Comparison of ENCODE assay signal across 11 mouse cellular contexts in the genomic region with DNA sequence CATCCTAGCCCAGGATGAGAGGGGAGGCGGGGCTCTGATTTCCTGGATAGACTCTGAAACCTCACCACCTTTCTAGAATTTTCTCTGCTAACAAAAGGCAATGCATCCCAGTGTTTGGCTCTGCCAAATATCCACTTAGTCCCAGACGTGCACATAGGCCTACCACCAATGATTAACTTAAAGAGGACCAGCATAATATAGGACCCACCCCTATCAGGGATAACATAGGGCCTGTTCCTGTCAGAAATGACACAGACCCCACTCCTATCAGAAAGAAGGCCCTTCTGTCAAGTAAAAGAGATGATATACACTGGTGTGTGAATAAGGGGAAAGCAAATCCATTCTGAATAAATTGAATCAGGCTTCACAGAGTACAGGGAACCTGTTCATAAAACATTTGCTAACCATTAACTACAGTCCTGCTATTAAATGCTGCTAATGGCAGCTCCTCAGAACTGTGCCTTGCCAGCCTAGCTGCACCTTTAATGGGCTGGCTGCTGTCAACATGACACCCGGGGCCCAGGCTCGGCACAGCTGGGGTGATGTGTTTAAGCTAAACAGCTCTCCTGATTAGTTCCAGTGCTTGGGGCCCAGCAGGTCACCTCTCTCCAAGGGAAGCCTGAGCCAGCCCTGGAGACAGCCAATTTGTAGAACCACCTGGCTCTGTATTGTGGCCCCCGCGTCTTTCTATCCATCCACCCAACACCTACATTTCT.
A peak's percentile ranks its signal among the peaks of the same experiment; 100 is the strongest.
DNase-seq lines count a peak whose midpoint lies in the region; ATAC-seq and TF ChIP-seq lines count a peak whose summit lies in the region.
"Had no signal": no experiment of that assay in that cellular context is flagged by ENCODE, and none has a peak within 500 bp of the region (broad histone marks: within the 10 kb centered on the region; RNA-seq: fewer than 3 reads in every experiment).

No protein-coding gene starts in this region.

- ATAC-seq in forebrain, embryonic 13.5 days: 0 out of 2 replicates have a peak, but pooled peaks have one; percentile 48
- peak; percentile 79 for ATAC-seq in limb, embryonic 13.5 days (ENCODE audit: low FRiP score, low read depth)

- WGBS in forebrain, embryonic 13.5 days: 30% methylated on average over 6 of the region's 6 CpGs
- WGBS in forebrain, embryonic 10.5 days: 35% methylated on average over 6 of the region's 6 CpGs
- 12% methylated on average over 6 of the region's 6 CpGs for WGBS in limb, embryonic 13.5 days

- H3K9me3 ChIP-seq in forebrain, embryonic 13.5 days (replicated peaks): no peaks in the 10 kb centered on the region
- no peaks in the 10 kb centered on the region; the same call in 1 of the 2 replicates for H3K9me3 ChIP-seq in forebrain, embryonic 10.5 days
- H3K9me3 ChIP-seq in limb, embryonic 13.5 days: peaks cover 7% of the 10 kb centered on the region; the same call in 1 of the 2 replicates
- H3K9me3 ChIP-seq: embryonic facial prominence, embryonic 12.5 days had no signal

- H3K4me1 ChIP-seq in forebrain, embryonic 13.5 days: peaks cover 11% of the 10 kb centered on the region
- peaks cover 22% of the 10 kb centered on the region for H3K4me1 ChIP-seq in forebrain, embryonic 10.5 days
- peaks cover 28% of the 10 kb centered on the region for H3K4me1 ChIP-seq in limb, embryonic 13.5 days
- H3K4me1 ChIP-seq: embryonic facial prominence, embryonic 12.5 days had no signal

- no peak for DNase-seq in forebrain, embryonic 10.5 days (ENCODE audit: extremely low spot score, low spot score)
- DNase-seq in brain, embryonic 14.5 days (ENCODE audit: low read depth): peak; percentile 64
- DNase-seq in kidney, adult 18-20 months: peak; percentile 65
- DNase-seq in cerebellum, adult 11-12 months: no peak
- no peak for DNase-seq in spleen, postnatal 36 days (ENCODE audit: low spot score in 2 of 2)
- DNase-seq in adrenal gland, adult 18-20 months (ENCODE audit: low spot score in 2 of 2): no peak
- DNase-seq: gastrocnemius, postnatal 10 days; lung, postnatal 4 days had no signal

- TF ChIP-seq POLR2A in brain, embryonic 14.5 days (IDR thresholded peaks at IDR 0.05; ENCODE audit: borderline replicate concordance, extremely low read depth, insufficient read depth, insufficient read length, poor library complexity, severe bottlenecking): no peak

- TF ChIP-seq CTCF in brain, embryonic 14.5 days (IDR thresholded peaks at IDR 0.05; ENCODE audit: borderline replicate concordance, extremely low read depth, insufficient read depth, insufficient read length): no peak

- no peak overlapping the region for H3K9ac ChIP-seq in forebrain, embryonic 13.5 days
- no peak overlapping the region for H3K9ac ChIP-seq in limb, embryonic 13.5 days
- H3K9ac ChIP-seq: embryonic facial prominence, embryonic 12.5 days had no signal

- no peak overlapping the region for H3K4me3 ChIP-seq in forebrain, embryonic 13.5 days
- no peak overlapping the region for H3K4me3 ChIP-seq in forebrain, embryonic 10.5 days
- no peak overlapping the region for H3K4me3 ChIP-seq in limb, embryonic 13.5 days
- H3K4me3 ChIP-seq: embryonic facial prominence, embryonic 12.5 days had no signal

- peak overlapping the region; percentile 8; the same call in 1 of the 2 replicates for H3K27ac ChIP-seq in forebrain, embryonic 13.5 days
- H3K27ac ChIP-seq in forebrain, embryonic 10.5 days: no peak overlapping the region; the same call in 1 of the 2 replicates
- H3K27ac ChIP-seq in limb, embryonic 13.5 days: 0 out of 2 replicates have a peak overlapping the region, but pooled peaks have one; percentile 16
- H3K27ac ChIP-seq: embryonic facial prominence, embryonic 12.5 days had no signal

- no peaks in the 10 kb centered on the region for H3K36me3 ChIP-seq in forebrain, embryonic 13.5 days (ENCODE audit: poor library complexity, severe bottlenecking)
- H3K36me3 ChIP-seq in forebrain, embryonic 10.5 days (replicated peaks): no peaks in the 10 kb centered on the region
- no peaks in the 10 kb centered on the region for H3K36me3 ChIP-seq in limb, embryonic 13.5 days
- H3K36me3 ChIP-seq: embryonic facial prominence, embryonic 12.5 days had no signal

- no peaks in the 10 kb centered on the region for H3K27me3 ChIP-seq in forebrain, embryonic 13.5 days
- H3K27me3 ChIP-seq in forebrain, embryonic 10.5 days (ENCODE audit: poor library complexity, severe bottlenecking): no peaks in the 10 kb centered on the region
- H3K27me3 ChIP-seq in limb, embryonic 13.5 days: peaks cover 7% of the 10 kb centered on the region; the same call in 1 of the 2 replicates
- H3K27me3 ChIP-seq: embryonic facial prominence, embryonic 12.5 days had no signal

- no peak overlapping the region for H3K4me2 ChIP-seq in forebrain, embryonic 13.5 days
- no peak overlapping the region for H3K4me2 ChIP-seq in limb, embryonic 13.5 days (replicated peaks)
- H3K4me2 ChIP-seq: embryonic facial prominence, embryonic 12.5 days had no signal

Comparison
In these comparisons a context has a peak if more than half of its experiments do, and no peak if none do; other contexts are left out.
1. DNase-seq: peak in brain, embryonic 14.5 days (single experiment) and kidney, adult 18-20 months (single experiment); none in forebrain, embryonic 10.5 days (single experiment), cerebellum, adult 11-12 months (single experiment), spleen, postnatal 36 days (0 of 2) and adrenal gland, adult 18-20 months (0 of 2).